Mouse (Mus musculus) gonadal fat pad, adult 2 months (tissue): ENCODE measurements around the gene Eif4e1b. TPM values are rescaled to one million over a fixed set of nuclear protein-coding genes. Genes with fewer than 3 reads are reported as not detected.

ENCODE experiments used
- DNase-seq: peaks from one replicate; pipeline ENCODE4 v3.0.0-alpha.2; 2012; ENCODE audit warnings: low read depth
- polyA plus RNA-seq: library from polyadenylated mRNA; depleted of rRNA; stranded (reverse); fragments of >200 nt; gene quantifications from 2 replicates; pipeline ENCODE4 v1.2.3, GENCODE M21; 2012; rRNA removed

Eif4e1b gene
- 0.11 TPM in 1 of 2 replicates, not detected in the other for polyA plus RNA-seq

DNA sequence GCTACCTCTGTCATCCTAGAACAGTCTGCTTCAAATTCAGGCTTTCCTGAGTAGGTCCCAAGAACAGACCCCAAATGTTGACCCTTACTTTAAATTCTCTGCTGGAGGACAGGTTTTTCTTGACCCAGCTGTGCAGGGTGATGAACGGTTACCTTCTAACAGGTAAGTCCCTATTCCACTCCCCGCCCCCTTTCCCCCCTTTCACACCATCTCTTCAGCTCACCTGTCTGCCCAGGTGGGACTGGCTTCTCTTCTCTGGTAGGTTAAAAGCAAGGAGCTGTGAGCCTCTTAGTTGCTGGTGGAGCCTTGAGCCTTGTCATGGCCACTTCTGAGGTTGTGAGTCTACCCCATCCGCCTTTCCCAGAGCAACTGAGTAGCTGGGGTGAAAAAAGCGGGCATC lies at the start of gene Eif4e1b:
Eif4e1b (plus strand) TSS at position 301 of the 400 bp plus-strand sequence.
- no peak for DNase-seq

DNA sequence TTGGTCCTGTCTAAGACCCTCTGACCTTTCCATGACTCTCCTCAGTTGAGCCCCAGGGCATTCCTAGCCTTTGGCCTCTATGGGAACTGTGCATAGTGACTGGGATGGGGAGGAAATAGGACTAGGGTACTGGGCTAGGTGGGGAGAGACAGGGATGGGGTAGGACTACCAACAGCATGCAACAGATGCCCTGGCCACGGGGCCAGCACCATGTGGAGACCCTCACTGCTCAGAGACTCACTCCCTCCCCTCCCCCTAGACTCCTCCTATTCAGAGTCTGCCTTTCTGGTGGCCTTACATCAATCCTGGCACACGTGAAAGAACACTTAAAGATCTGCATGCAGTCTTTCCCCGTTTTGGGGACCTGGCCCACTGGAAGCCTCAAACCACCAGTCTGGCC lies 46.9 kb upstream of the Eif4e1b start:
- no peak for DNase-seq

DNA sequence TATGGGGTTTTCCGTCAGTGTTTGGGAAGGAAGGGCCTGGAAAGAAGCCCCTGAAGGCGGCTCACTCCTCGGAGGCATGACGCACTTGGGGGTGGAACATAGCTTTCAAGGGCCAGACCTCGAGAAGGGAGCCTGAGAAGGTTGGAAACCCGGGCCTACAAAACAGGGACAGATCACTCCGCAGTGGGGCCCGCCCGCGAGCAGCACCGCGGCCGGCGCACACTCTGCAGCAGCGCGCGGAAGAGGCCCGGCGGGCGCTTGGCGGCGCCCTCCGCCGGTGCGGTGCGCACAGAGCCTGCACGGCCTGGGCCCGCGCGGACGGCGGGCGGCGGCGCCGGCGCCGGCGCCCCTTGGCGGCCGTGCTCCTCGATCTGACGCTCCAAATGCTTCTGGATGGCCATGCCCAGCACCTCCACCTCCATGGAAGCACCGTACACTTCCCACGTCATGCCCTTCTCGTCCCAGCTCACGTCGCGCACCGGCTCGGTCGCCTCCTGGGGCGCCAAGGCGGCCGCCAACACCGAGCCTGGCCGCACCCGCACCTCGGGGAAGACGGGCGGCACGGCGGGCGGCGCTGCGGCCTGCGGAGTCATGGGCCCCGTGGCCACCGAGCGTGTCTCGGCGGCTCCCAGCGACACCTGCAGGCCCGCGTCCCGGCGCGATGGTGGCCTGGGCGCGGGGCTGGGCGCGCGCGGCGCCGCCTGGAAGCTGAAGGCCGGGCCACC lies 46.1 kb upstream of the Eif4e1b start:
- DNase-seq = no peak

DNA sequence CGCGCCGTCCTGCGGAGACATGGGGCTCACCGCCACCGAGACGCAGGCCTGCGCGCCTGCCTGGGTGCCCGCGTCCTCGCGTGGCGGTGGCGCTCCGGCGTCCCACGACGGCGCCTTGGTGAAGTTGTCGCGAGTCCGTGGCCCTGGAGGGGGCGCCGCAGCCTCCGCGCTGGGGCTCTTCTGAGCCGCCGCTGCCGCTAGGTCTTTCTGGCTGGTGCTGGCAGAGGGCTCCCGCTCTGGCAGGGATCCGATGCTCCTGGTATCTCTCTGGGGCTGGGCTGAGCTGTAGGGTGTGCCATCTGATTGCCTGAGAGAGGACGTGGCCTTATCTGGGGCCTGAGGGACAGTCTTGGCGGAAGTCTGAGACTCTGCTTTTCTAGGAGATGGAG lies 45.6 kb upstream of the Eif4e1b start:
- no peak for DNase-seq

DNA sequence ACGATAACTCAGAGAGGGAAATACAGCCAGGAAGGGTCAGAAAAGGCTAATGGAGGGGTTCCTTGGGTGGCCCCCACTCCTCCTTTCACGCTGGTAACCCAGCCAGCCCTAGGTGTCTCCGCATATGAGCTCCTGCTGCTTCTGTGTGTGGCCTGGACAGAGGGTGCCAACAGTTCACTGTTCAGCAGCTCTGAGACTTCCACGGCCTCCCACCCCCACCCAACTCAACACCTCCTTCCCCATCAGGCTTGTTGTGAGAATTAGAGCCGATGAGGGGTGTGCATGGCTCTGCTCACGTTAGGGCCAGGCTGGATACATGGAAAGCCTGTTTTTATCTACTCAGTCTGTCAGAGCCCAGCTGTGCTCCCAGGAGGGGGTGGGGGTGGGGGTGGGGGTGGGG lies 37.7 kb upstream of the Eif4e1b start:
- no peak for DNase-seq

DNA sequence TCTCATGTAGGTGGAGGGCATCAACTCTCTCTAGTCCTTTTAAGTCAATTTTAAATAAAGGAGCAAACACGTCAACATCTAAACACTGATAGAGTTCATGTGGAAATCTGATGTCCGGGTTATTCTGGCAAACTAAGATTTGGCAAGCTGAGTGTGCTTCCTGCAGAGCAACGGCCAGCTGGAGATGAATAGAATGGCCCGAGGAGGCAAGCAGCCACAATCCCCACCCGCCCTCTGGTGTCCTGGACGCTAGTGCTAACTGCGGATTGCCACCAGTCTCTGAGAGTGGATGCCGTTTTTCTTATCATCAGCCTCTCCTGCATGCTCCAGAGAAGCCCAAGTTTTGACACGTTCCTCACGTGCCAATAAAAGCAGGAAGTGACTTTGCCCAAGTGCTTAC lies 36.9 kb upstream of the Eif4e1b start:
- DNase-seq = no peak

DNA sequence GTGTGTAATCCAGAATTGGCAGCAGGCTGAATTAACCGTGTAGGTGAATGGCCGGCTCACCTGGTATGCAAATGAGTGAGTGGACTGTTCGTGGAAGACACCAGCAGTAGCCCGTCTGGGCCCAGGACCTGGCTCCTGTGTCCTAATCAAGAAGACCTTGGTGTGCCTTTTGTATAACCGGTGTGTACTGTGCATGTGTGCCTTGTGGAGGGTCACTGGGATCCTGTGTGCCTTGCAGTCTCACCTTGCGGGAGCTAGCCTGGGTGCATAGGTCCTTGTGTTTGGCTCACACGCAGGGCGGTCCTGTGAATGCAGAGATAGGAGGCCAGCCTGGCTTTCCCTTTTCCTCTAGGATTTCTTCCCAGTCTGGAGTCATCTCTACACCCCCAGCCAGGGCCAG lies 35.6 kb upstream of the Eif4e1b start:
- DNase-seq = no peak

DNA sequence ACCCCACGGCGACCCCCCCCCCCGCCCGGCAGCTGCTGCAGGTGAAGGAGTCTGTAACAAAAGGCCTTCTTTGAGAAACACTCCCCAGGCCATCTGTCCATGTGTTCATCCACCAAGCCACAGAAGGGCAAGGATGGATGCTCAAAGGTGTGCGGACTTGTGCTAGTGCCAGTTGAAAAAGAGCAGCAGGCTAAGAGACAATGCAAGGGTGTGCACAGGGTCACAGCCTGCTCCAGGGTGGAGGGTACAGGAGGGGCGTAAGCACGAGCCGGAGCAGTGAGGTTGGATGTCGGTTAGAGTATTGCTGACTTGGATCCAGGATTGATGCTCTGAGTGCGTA lies 35.1 kb upstream of the Eif4e1b start:
- DNase-seq = no peak

DNA sequence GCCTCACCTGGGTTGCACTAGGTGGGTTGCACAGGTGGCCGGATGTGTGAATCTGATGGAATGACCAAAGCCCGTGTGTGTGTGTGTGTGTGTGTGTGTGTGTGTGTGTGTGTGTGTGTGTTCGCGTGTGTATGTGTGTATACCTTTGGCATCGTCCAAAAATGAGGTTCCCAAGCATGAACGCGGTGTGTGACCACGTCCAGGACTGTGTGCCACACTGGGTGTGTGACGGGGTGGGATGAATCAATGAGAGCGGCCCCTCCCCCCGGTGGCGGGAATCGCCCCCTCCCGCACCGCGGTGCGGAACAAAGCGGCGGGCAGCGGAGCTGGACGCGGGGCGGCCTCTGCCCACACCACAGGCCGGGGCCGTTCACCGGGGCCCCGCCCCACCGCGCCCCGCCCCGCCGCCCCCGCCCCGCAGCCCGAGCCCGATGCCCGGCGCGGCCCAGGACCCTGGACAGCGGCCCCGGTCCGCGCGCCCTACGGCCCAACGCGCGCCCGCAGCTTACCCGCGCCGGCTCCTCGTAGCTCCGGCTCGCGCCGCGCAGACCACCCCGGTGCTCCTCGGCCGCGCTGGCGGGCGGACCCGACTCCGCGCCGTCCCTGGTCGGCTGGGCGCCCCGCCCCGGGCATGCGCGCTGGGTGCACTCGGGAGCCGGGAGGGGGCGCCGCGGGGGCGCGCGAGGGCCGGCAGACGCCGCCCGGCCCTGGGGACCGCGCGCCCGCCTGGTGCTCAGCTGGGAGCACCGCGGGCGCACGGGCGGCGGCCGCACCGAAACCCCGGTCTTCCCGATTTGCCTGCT lies 34.5 kb upstream of the Eif4e1b start:
- no peak for DNase-seq

DNA sequence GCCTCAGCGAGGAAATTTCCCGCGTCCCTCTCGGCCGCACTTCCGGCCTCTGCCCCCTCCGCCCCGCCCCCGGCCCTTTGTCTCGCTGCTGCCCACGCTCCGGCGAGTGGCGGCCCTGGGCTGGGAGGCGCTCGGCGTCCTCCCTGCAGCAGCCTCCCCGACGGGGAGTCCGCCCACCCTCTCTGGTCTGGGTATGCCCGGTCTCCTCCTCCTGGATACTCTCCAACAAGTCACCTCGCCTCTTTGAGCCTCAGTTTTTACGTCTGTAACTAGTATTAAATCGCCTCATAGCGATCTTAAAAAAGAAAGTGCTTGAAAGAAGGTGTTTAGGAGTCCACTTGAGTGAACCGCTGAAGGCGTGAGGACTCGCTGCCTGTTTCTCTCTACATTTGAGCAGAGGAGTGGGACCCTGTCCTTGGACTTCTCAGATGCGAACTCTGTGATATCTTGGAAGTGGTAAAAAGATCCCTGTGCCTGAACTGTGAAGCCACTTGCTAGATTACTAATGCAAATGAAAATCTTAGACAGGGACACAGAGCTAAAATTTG lies 33.9 kb upstream of the Eif4e1b start, which contains the start of gene Gprin1:
Gprin1 (minus strand) TSS at position 11 of the 548 bp plus-strand sequence.
- DNase-seq = no peak

DNA sequence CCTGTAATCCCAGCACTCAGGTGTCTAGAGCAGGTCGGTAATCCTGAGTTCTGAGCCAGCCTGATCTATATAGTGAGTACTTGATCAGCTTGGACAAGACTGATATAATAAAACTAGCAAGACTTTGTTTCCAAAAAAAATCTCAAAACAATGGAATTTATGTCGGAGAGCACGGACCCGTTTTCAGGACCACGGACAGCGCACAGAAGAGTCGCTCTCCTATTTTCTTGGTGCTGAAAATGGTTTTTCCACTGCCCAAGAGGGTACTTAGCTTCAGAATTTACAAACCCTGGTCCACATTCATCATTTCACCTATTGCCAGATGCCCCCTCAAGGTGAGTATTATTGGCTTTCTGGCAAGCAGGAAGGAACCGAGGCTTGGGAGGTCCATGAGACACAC lies 33.1 kb upstream of the Eif4e1b start:
- no peak for DNase-seq

DNA sequence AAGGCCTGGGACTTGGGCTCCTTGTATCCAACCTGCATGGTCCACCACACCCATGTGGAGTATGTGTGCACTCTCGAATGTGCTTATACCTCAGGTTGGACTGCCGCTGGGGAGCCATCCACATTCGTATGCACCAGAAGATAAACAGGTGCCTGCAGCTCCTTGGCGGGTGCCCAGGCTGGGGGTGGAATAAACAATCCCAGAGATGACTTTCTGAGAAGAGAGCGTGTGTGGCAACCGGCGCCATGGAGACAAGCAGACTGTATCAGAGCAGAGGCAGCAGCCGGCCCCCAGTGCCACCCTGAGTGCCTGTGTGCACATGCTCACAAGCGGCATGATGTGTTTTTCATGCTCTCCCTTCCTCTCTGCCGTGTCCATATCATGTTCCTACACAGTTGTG lies 31.1 kb upstream of the Eif4e1b start:
- DNase-seq = no peak

DNA sequence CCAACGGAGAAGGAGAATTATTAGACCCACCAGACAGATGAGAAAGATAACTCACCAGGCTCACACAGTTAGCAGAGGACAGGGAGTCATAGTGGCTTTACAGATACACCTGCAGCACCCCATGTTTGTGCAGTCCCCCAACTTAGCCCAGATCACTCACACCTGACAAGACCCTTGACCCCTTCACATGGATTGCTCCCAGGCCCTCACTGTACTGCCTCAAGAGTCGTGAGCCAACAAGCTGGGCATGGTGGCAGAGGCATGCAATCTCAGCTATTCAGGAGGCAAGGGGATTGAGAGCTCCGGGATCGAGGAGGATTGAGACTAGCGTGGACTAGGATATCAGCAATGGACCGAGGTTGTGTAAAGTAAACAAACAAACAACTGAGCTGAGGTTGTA lies 30.1 kb upstream of the Eif4e1b start:
- no peak for DNase-seq

DNA sequence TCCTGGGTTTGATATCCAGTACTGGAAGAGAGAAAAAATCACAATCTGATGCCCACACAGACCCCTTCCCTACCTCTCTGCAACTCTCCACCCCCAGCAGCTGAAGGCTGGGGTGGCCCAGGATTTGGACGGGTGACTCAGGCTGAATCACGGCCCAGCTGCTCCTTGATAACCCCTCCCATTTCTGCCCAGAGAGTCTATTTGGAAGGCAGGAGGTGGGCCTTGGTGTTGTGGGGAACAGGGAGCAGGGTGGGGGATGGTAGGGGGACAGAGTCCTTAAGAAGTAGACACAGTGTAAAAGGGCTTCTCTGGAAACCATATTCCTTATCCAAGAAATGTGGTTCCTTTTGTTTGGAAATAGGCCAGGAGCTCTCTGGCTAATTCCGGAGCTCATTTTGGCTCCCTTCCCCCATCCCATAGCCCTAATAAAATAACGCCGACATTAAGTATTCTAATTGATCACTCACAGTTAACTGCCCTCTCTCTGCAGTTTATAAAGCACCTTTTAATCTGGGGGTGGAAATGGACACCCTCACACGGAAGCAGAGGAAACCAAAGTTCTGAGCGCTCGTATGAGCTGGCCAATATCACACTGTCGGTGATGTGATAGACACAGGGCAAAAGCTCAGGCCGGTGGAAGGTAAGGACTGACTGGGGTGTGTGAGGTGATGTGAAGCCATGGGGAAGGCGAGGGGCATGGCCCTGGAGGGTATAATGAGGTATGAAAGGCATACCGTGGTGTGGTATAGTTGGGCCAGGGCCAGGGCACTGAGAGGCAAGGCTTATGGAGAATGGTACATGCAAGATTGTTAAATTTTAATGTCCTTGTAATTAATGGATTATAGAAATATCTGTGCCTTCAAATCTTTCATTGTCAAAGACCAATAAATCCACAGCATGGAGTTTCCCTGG lies 29.4 kb upstream of the Eif4e1b start:
- DNase-seq = no peak

DNA sequence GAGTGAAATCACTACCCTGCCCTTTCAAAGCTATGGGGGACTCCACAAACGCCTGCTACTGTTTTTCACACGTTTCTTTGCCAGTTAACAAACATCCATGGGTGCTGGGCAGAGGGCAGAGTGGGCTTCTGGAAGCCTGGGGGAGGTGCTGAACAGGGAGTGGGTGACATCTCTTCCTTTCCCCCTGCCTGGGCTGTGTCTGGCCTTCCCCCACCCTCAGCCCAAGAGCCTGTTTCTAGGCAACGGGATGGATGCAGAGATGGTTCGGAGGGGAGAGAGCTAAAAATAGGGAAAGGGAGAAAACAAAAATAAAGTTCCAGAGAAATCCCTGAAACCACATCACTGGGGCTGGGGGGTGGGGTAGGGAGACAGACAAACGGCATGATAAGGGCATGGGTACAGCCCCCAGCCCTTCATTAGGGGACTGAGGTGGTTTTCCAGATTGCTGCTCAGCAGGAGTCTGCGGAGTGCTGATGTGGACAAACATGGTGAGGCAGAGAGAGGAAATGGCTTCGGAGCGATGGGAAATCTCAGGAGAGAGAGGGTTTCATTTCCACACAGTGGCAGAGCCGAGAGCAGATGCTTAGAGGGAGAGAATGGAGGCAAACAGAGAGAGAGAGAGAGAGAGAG lies 28.5 kb upstream of the Eif4e1b start:
- DNase-seq = no peak

DNA sequence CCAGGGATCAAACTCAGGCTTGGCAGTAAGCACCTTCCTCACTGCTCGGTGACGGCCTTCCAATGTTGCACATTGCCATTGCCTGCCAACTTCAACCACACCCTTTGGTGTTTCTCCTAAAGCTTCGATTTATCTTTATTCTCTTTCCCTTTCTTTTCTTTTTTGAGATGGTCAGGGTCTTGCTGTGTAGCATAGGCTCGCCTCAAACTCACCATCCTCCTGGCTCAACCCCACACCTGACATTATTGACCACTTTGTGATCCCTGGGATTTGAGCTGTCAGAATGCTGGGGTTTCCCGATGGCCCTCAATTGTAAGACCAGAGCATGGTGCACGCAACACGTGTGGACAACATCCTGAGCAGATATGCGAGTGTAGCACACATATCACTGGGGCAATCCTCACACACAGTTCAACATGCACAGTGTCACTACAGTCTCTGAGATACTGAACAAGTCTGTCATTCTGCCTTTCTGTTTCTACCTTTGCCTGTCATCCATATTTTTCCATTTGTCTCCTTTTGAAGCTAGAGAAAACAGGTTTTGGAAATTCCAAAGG lies 27.6 kb upstream of the Eif4e1b start:
- no peak for DNase-seq

DNA sequence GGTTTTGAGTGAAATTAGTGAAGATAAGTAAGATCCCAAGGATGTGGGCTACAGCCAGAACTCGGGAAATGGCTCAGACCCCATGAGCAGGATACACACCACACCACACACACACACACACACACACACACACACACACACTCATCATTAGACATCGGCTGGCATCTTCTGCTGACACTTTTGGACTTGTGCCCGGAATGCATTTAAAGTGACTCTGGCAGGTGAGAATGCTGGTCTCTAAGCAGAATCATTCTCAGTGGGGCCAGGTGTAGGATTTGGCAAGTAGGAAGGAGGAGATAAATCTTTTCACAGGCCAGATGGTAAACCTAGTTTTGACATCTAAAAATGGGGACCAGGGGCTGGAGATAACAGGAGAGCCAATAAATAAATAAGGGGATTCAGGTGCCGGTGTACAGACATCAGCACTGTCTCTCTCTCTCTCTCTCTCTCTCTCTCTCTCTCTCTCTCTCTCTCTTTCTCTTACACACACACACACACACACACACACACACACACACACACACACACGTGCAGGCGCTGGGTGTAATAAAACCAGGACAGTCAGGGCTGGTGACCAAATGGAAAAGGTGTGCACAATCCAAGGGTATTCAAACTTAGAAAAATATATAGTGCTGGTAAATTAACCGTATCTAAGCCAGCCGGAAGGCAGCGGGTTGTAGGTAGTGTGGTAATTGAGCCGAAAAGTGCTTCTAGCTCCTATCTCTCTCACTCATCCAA lies 26.5 kb upstream of the Eif4e1b start:
- no peak for DNase-seq

DNA sequence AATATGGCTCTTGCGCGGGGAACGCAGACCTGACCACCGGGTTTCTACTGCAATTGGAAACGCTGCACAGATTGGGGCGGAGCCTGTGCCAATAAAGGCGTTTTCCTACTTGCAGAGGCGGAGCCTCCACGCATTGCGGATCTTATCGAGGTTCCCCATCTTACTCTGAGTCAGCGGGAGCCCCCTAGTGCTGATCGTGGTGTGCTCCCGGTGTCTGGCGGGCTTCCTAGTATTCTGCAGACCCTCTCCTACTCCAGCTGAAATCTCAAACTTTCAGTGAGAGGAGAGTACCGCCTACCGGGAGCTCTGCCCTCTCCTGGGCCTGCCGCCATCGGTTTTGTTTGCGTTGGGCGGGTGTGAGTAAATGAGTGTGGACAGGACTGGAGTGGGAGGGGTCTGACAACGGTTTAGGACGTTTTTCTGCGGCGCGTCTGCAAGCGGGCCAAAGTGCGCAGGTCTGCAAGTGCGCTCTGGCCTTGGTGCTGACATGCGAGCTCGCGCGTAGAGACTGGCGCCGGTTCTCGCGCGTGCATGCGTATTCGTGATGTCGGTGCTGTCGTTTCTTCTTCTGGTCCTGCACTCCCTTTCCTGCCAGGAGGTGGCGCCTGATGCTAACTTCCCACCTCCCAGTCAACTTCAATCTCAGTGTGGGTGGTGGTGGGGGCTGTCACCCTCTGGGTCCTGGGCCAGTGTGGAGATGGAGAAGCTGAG lies 25.6 kb upstream of the Eif4e1b start:
- no peak for DNase-seq

DNA sequence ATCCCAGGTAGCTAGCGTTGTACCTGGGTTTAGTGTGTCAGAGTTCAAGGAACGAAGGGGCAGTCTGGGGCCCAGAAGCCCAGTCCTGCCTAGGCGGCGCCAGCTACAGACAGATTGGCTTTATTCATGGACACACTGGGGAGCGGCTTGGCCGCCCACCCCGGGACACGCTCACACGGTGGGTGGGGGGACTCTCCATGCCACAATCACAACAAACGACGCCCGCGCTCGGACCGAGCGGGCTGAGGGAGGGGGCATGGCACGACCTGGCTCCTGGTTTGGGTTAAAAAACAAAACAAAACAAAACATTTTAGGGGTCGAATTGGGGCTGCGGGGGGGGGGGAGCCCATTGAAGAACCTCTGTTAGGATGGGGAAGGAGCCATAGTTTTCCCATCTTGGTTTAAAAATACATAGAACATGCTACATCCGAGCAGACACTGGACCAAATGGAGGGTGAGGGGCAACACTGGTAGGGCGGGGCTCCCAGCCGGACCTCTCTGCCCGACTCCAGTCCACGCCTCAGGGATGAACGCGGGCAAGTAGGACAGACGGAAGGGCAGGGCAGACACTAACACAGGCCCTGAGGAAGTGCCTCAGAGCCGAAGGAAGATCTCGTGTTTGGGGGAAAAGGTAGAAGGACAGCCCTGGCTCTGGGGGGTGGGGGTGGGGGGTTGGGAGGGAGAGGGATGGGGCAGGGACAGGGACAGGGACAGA lies 24.9 kb upstream of the Eif4e1b start:
- no peak for DNase-seq
